Mouse (Mus musculus) bone marrow macrophage, adult 2 months (primary cell): ENCODE results near the gene Rln3.

ENCODE experiments used
- CTCF ChIP-seq: IDR thresholded peaks from 2 replicates; pipeline ENCODE4 v1.5.1; 2012; ENCODE audit warnings: low read depth, mild to moderate bottlenecking, low read length, moderate library complexity
- POLR2A ChIP-seq: IDR thresholded peaks from 2 replicates; pipeline ENCODE4 v1.6.1; 2012; ENCODE audit warnings: mild to moderate bottlenecking, low read depth, low read length, borderline replicate concordance

DNA sequence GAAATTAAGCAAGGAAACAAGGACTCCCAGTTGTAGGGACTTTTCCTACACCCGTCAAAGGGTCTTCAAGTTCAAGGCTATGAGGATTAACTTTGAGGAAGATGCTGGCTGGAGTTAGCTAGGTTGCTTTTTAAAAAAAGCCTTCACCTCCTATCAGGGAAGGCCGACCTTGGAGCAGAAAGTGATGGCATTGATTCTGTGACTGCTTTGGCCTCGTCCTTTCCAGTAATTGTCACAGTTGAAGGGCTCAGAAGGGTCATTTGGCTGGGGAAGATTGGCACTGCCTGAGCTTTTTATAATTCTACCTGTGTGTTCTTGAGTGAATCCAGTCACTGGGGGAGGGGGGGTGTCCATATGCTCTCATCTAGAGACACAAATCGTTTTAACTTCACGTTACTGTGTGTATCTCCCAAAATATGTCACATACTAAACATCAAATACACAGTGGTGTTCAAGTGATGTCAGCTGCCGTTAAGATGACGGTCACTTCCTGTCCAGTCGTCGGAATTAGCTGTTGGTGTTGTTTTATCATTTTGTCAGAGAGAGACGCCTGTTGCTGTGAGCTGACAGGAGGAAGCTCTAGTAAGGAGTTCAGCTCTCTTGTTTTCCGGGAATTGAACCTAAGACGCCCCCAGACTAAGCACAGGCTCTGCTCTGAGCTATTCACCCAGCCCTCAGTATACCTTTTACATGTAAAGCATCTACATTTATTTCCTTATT lies 23.7 kb upstream of the Rln3 start:
- TF ChIP-seq CTCF = no peak
- TF ChIP-seq POLR2A = no peak
